Mouse (Mus musculus) adrenal gland, postnatal 14 days (tissue): ENCODE data around the gene Ccr10. TPM values are rescaled to one million over a fixed set of nuclear protein-coding genes. Genes with fewer than 3 reads are reported as not detected.

Source experiments
- DNase-seq: peaks from one replicate; pipeline ENCODE4 v3.0.0; 2021; ENCODE audit warnings: mixed read lengths
- total RNA-seq: library from RNA; stranded (reverse); gene quantifications from 2 replicates; pipeline ENCODE4 v1.2.3, GENCODE M21; 2021

The Ccr10 gene
- total RNA-seq, 1 experiment from 2014 or later = 1.5 TPM

GRCm38 (mm10) chr11:101188166-101188805, 13.0 kb upstream of the Ccr10 start:
- peak; percentile 65 for DNase-seq

- no peak for DNase-seq
Measured at GRCm38 (mm10) chr11:101187541-101187940, 12.3 kb upstream of the Ccr10 start.

GRCm38 (mm10) chr11:101186526-101187247, 11.4 kb upstream of the Ccr10 start:
- DNase-seq = peak; percentile 4

- no peak for DNase-seq
Measured at GRCm38 (mm10) chr11:101185441-101185840, 10.2 kb upstream of the Ccr10 start.

GRCm38 (mm10) chr11:101184984-101185383, 9.7 kb upstream of the Ccr10 start:
- DNase-seq = no peak

GRCm38 (mm10) chr11:101182771-101183517, 7.7 kb upstream of the Ccr10 start:
- no peak for DNase-seq

- no peak for DNase-seq
Measured at GRCm38 (mm10) chr11:101181961-101182360, 6.7 kb upstream of the Ccr10 start.

DNA sequence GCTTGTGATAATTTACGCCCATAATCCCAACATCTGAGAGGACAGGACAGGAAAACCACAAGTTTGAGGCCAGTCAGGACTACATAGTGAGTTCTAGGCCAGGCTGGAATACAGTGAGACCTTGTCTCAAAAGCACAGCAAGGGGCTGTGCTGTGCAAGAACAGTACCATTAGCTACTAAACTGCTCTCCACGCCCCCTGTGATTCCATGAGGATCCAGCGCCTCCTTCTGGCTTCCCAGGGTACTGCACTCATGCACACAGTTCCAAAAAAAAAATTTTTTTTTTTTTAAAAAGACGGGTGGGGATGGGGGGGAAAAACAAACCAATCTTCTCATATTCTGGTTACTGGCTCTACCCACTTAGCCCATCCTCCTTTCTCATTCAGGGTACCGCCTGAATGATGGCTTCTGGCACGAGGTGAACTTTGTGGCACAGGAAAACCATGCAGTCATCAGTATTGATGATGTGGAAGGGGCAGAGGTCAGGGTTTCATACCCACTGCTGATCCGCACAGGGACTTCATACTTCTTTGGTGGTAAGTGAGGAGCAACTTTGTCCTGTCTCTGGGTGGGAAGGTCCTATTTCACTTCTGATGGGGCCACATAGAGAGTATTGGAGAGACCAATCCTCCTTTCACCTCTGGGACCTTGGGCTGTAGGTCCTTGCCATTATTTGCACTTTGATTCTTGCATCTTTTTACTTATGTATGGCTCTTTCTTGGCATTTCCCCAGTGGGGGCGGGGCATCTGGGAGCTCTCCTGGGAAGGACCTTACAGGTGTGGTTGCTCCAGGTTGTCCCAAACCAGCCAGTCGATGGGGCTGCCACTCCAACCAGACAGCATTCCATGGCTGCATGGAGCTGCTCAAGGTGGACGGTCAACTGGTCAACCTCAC, 5.8 kb upstream of the Ccr10 start:
- peak; percentile 88 for DNase-seq

GRCm38 (mm10) chr11:101180261-101180660, 5.0 kb upstream of the Ccr10 start:
- DNase-seq = no peak

GRCm38 (mm10) chr11:101179306-101179705, 4.1 kb upstream of the Ccr10 start:
- no peak for DNase-seq

DNA sequence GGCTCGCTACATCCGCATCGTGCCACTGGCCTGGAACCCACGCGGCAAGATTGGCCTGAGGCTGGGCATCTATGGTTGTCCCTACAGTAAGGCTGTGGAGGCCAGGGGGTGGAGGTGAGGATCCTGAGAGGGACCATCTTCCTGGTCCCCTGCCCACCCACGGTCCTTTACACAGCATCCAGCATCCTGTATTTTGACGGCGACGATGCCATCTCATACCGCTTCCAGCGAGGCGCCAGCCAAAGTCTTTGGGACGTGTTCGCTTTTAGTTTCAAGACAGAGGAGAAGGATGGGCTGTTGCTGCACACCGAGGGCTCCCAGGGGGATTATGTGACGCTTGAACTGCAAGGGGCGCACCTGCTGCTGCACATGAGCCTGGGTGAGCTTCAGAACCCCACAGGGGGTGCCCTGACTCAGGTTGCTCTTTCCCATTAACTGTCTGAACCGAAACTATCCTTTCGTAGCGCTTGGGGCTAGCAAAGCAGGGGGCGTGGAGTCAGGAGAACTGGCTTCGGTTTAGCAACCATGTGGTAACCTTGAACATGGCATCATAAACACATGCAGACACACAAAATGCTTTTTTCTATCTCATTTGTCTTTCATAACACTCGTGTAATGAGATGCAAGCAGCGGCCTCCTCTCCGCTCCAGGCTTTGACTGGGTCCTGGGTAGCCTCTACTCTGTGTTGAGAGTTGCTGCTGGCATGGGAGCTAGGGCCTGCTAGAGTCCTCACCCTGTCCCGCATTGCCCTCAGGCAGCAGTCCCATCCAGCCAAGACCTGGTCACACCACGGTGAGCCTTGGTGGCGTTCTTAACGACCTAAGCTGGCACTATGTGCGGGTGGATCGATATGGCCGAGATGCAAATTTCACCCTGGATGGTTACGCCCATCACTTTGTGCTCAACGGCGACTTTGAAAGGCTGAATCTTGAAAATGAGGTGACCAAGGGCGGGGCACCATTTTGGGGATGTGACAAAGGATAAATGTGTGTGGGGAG, 3.1 kb upstream of the Ccr10 start:
- DNase-seq = no peak

DNA sequence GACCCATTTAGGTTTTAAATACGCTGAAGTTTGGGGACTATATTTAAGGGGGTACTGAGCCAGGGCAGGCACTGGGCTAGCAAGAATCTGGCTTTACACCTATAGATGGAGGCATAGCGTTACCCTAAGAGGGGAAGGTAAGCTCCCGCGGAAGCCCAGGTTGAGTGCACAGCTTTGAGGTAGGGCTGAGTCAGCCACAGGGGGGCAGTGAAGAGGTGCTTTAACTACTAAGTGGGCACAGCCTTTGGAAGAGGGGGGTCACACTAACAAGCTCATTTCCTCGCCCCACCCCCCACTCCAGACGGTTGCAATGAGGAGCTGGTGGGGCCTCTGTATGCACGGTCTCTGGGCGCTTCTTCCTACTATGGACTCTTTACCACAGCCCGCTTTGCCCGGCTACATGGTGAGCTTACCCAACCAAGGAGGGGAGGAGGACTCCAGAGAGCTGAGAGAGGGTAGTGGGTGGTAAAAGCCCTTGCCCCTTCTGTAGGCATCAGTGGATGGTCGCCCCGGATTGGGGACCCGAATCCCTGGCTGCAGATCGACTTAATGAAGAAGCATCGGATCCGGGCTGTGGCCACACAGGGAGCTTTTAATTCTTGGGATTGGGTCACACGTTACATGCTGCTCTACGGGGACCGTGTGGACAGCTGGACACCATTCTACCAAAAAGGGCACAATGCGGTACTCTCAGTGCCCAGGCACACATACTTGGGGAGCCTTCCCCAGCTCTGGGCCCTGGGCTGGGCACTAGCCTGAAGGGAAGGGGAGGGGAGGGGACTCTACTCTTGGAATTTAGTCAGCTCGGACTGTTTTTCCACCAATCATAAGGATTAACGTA, 1.9 kb upstream of the Ccr10 start:
- DNase-seq = peak; percentile 74

- DNase-seq = peak; percentile 70
Measured at GRCm38 (mm10) chr11:101176117-101176691, 961 bp upstream of the Ccr10 start.

GRCm38 (mm10) chr11:101175636-101176116, 433 bp upstream of the Ccr10 start:
- peak; percentile 51 for DNase-seq

DNA sequence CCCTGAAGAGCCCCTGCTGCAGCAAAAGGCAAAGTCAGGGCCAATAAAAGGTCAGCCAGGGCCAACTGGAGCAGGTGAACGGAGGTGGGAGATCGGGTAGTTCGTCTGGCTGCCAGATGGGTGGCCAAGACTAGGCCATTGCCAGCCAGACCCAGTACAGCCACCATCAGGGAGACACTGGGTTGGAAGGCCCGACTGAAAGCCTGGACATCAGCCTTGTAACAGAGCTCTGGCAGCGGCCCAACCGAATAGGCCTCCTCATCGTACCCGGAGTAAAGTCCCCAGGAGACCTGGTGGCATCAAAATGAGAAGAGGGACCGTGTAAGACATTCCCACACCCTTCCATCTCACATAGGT, 876 bp downstream of the Ccr10 start:
- DNase-seq = no peak

DNA sequence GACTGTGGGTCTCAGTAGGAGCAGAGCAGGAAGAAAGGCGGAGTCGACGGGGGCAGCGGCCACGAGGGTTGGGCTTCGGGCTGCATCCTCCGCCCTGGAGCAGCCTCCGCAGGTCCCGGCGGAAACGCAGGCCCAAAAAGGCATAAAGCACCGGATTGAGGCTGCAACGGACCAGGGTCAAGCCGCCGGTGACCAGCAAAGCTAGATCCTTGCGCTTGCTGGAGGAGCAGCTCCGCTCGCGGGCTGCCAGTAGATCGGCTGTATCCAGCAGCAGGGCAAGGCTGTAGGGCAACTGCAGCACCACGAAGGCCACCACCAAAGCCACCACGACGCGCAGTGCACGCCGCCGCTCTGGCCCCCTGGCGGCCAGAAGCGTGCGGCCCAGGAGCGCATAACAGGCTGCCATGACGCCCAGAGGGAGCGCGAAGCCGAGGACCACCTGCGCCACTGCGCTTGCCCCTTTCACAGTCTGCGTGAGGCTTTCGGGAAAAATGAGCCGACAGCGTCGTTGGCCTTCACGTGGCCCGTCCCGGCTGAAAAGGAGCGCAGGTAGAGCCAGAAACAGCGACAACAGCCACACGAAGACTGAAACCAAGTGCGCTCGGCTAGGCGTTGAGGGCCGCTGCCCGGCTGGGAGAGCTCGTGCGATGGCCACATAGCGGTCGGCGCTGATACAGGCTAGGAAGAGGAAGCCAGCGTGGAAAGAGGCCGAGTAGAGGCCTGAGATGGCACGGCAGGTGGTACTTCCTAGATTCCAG, 1.4 kb downstream of the Ccr10 start:
- peak; percentile 88 for DNase-seq

- no peak for DNase-seq
Measured at GRCm38 (mm10) chr11:101173112-101173511, 2.1 kb downstream of the Ccr10 start.

DNA sequence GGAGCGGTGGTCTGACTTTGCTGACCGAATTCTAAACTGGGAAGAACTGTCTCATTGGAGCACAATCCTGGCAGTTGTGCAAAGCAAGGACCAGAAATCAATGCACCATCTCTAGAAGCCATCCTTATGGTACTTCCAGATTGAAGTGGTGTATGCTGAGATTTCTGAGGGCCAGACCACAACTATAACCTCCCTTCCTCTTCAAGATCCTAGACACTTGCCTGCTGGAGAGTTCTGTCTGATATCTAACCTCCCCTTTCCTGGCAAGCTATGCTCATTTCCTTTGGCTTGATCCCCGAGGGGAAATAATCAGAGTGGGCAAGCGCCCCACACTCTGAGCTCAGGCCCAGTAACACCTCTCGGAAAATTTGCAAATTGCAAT, 2.8 kb downstream of the Ccr10 start:
- DNase-seq = no peak
